Mouse (Mus musculus) spleen, adult 2 months (tissue): Measurements from ENCODE around the gene 4921507P07Rik.

ENCODE experiments used
- CTCF ChIP-seq: fragments of 200-500 bp; IDR thresholded peaks from 2 replicates; pipeline ENCODE4 v1.5.1; 2011; ENCODE audit warnings: mild to moderate bottlenecking, inconsistent platforms; ENCODE audit not compliant: insufficient read depth, insufficient read length, insufficient replicate concordance; ENCODE audit errors: extremely low read depth
- POLR2A ChIP-seq: fragments of 200-500 bp; IDR thresholded peaks from 2 replicates; pipeline ENCODE4 v1.6.1; 2011; ENCODE audit warnings: low read depth, low read length, inconsistent platforms

DNA sequence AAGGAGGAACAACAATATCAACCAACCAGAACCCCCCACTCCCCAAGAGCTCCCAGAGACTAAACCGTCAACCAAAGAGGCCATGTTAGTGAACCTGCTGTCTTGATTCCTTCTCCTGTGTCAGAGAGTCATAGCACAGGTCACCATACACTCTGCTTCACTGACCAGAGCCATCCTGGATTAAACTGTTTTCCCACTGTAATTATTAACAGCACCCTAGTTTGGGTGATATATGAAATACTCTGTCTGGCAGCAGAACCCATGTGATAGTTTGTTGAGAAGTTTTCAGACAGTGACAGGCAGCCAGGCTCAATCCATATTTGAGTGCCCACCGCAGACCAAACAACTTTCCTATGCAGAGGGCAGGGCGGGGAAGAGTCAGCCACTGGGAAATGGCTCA, 61.1 kb downstream of the 4921507P07Rik start:
- TF ChIP-seq CTCF (no peak), POLR2A (no peak)
